Mouse (Mus musculus) granulocyte monocyte progenitor cell, adult 5-6 weeks (primary cell): ENCODE results near the gene Cfdp1. TPM values are rescaled to one million over a fixed set of nuclear protein-coding genes. Genes with fewer than 3 reads are reported as not detected.

Experiments
- ATAC-seq: replicated peaks from 2 replicates; pipeline ENCODE4 v1.8.0; 2016; ENCODE audit warnings: mild to moderate bottlenecking, moderate TSS enrichment, inconsistent platforms; ENCODE audit not compliant: poor library complexity, severe bottlenecking
- total RNA-seq, 2 experiments: library from RNA; stranded (forward) in 1 of 2; stranded (reverse) in 1 of 2; fragments of 200-712, 200-1000 nt in 1 of 2; fragments of >200 nt in 1 of 2; fragmentation: Nextera tagmentation in 1 of 2; gene quantifications; 2 replicates each; pipeline ENCODE4 v1.2.3; 2014 to 2017

The Cfdp1 gene
- total RNA-seq, 2 experiments from 2014 or later: 92.7 to 217 TPM

DNA sequence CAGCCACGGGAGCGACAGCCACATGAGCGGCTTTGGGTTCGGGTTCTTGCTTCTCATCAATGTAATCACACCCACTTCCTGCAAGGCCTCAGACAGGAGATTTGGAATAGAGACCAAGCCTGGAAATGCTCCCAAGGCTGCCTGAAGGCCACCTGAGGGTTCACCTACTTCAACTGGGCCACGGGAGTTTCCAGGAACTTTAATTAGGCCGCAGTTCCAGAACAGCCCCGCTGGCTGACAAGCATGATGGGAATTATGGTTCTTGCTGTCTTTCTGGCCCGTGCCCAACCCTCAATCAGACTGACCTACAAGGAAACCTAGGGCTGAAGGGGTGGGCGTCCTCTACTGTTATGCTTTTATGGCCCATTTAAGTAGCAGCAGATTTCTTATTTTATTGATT, 82.0 kb downstream of the Cfdp1 start:
- no peak for ATAC-seq

- no peak for ATAC-seq
Observed at GRCm38 (mm10) chr8:111771625-111772020, 82.5 kb downstream of the Cfdp1 start.

- ATAC-seq: no peak
Observed at GRCm38 (mm10) chr8:111770958-111771624, 83.0 kb downstream of the Cfdp1 start.

DNA sequence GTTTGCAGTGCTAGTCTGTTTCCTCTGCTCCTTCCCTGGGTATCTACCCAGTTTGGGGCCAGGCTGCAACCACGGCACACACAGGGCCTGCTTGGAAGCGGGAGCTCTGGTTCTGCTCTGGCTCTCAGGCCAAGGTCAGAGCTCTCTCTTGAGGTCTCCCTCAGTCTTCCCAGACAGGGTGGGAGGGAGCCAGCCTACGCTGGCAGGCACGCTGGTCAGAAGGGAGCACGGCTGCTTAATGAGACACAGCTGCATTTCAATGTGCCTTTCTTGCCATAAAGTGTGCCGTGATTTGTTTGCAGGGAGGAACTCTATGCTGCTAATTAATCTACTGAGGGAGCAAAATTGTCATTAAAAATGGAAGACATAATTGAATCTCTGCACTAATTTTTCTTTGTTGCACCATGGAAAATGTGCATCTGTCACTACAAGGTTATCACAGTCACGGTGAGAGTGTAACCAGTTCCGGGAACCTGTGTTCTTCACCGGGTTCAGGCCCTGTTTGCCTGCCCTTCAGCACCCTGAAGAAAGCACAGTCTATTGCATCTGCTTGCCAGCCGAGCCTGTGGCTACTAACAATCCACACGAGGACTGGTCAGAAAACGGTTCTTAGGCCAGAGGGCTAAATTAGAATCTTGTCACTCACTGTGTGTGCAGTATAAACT, 84.2 kb downstream of the Cfdp1 start:
- ATAC-seq: no peak

DNA sequence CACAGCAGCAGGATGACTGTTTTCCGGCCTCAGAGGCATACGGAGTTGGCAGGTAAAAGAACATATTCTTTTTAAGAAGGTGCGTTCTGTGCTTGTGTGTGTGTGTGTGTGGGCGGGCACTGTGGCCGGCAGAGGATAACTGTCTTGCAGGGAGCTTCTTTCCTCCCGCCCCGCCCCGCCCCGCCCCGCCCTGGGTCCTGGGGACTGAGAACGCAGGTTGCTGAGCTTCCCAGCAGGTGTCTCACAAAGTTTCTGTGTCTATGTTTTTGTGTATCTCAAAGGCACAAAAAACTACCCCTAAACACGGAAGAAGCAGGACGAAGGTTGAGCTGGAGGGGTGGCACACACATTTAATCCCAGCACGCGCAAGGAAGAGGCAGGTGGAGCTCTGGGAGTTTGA, 84.8 kb downstream of the Cfdp1 start:
- ATAC-seq: no peak

GRCm38 (mm10) chr8:111768651-111769050, 85.4 kb downstream of the Cfdp1 start:
- no peak for ATAC-seq

- no peak for ATAC-seq
Observed at GRCm38 (mm10) chr8:111765616-111766015, 88.5 kb downstream of the Cfdp1 start.

DNA sequence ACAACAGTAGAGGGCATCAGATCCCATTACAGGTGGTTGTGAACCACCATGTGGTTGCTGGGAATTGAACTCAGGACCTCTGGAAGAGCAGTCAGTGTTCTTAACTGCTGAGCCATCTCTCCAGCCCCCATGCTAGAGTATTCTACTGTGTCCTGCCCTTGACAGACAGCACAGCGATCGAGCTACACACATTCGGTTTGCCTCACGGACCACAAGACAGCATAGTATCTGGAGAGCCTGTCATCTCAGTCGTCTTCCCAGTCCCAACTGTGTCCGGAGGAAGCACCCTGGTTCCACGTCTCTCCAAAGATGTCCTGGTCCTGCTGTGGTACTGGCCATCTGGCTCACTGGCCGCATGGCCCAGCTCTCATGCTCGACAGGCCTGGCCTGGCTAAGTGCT, 89.0 kb downstream of the Cfdp1 start:
- no peak for ATAC-seq

DNA sequence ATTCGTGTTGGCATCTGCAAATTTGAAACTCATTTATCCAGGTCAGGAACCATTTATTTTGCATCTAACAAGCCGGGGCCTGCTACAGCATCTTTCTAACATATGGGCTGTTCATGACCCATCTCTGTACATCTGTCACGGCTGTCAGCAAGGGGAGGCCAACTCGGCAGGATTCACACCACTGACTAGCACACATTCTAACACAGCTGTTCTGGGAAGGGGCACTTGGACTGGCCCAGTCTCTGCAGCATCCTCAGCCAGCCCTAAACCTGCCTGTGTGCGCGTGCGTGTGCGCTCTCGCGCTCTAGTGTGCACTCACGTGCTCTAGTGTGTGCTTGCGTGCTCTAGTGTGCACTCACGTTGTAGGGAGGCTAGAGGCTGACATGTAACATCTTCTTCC, 93.4 kb downstream of the Cfdp1 start:
- ATAC-seq: no peak

DNA sequence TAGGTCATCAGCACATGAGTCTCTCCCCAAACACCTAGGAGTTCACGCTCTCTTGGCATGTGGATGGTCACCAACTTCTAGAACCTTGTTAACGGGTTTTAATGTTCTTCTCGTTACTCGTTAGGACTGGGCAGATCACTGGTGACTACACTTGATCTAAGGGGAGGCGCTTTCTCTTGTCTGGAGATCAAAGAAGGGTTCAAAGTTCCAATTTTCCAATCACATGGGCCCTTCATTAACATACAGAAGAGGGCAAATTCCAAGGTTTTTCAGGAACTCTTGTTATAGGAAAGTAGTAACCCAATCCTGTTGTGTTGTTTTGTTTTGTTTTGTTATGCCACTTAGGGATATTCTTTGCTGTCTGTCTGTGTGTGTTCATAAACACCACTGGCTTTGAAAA, 95.3 kb downstream of the Cfdp1 start:
- no peak for ATAC-seq

- no peak for ATAC-seq
Observed at GRCm38 (mm10) chr8:111757599-111757998, 96.5 kb downstream of the Cfdp1 start.

- ATAC-seq: no peak
Observed at GRCm38 (mm10) chr8:111754736-111755135, 99.4 kb downstream of the Cfdp1 start.

DNA sequence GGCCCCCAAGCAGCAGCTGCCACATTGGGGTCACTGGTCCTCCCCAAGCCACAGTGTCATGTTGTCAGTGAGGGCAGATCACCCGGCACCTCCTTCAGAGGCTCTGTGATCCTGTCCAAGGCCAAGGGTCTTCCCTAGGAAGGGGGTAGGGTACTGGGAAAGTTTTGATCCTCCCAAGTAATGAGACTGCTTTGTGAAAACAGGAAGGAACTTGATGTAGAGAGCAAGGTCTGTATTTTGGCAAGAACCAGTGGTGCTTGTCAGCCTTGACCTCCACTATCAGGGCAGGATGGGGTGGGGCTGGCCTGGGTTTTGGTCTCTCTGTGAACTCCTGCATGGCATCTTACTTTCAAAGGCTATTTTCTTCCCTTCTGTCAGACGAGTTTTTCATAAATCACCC, 100.0 kb downstream of the Cfdp1 start:
- ATAC-seq: no peak

- no peak for ATAC-seq
Observed at GRCm38 (mm10) chr8:111748766-111749165, 105.3 kb downstream of the Cfdp1 start.

DNA sequence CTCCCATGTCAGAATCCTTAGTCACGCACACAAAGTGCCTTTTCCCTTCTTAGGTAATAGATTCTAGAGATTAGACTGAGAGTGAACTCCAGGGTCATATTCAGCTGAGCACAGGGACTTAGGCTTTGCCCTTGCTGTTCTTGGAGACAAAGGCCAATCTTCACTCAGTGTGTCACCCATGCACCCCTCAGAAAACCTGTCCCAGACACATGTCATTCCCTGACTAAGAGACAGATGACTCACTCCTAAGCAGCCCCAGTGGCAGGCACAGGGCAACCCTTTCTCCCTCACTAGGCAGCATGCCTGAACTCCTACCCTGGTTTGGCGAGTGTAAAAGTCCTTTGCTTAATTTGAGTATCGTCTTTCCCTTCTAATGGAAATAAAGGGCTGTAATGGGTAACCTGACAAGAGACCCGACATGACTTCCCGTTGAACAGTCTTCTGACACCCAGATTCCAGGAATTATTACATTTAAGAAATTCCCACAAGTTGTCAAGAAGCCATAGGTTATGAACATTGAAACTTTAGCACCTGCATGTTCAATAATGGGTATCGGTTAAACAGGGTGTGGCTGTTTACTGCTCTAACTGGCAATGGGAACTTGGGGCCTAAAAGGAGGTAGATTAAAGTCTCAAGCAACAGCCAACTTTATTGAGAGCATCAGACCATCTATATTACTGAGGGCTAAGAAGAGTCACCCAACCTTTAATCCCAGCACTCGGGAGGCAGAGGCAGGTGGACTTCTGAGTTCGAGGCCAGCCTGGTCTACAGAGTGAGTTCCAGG, 106.0 kb downstream of the Cfdp1 start:
- no peak for ATAC-seq

- ATAC-seq: no peak
Observed at GRCm38 (mm10) chr8:111746582-111747465, 107.3 kb downstream of the Cfdp1 start.

GRCm38 (mm10) chr8:111745591-111746418, 108.3 kb downstream of the Cfdp1 start:
- ATAC-seq: peak; percentile 65

- no peak for ATAC-seq
Observed at GRCm38 (mm10) chr8:111745086-111745485, 109.0 kb downstream of the Cfdp1 start.
